Mouse (Mus musculus) left cerebral cortex, postnatal 36 days (tissue): Measurements from ENCODE around the gene Hes6. TPM values are rescaled to one million over a fixed set of nuclear protein-coding genes. Genes with fewer than 3 reads are reported as not detected.

ENCODE experiments used
- DNase-seq, 2 experiments: peaks; one replicate each; pipeline ENCODE4 v3.0.0; 2021 to 2022; ENCODE audit warnings: low spot score in 2 of 2, mixed read lengths in 1 of 2
- intact Hi-C: fragments of 180-260 bp; cut with DNase I; formaldehyde crosslinking; loops from one replicate; pipeline ENCODE4 v1.15.1; 2025
- total RNA-seq, 2 experiments: library from RNA; stranded (reverse); gene quantifications; 2 replicates each; pipeline ENCODE4 v1.2.3; 2021

Hes6 gene
- total RNA-seq, 2 experiments from 2014 or later, result 14.9 to 18.8 TPM

DNA sequence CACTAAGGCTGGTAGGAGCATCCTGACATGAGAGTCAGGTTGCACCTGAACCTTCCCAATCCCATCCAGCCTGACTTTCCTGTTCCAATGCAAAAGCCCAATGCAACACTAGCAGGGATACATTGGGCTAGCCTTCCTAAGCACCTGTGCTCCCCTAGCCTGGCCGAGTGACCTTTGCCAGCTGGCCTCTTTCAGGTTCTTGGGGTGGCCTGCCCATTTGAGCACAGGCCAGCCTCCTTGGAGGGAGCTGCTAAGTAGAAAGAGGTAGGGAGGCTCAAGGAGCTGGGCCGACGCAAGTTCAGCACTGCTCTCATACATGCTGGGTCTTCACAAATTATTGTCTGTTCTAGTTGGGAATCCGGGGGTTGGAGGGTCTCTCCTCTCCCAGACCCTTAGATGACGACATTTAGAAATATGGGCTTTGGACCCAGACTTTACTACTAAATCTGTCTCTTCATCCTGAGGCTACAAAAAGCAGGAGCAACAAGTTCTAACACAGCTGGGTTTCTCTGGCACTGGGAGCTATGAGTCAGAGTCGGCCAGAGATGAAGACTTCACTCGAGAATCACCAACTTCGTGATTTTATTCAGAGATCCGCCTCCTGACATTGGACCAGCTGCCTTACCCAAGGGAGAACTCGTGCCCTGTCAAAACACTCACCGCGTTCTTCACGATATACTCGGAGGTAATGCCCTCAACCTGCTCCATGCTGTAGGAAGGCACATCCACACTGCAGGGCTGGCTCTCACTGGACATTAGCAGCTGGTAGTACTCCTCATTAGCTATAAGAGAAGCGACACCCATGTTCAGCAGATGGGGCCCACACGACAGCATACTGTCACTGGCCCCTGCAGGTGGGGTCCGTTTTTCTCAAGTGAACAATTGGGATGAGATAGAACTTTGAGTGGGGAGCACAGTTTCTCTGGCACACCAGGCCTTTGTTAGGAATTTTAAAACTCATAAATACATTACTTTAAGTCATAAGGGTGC, 31.3 kb upstream of the Hes6 start:
- intact Hi-C loops, result no loop called here
- DNase-seq, result peak; percentile 33 to 36

- no peak for DNase-seq
- intact Hi-C loops, result no loop called here
These were observed 28.6 kb upstream of the Hes6 start for GRCm38 (mm10) chr1:91442350-91442990.

- intact Hi-C loops, result no loop called here
- no peak for DNase-seq
These were observed 28.0 kb upstream of the Hes6 start for GRCm38 (mm10) chr1:91441855-91442254.

GRCm38 (mm10) chr1:91439776-91440175, 25.9 kb upstream of the Hes6 start:
- no peak for DNase-seq
- intact Hi-C loops, result no loop called here

- no peak for DNase-seq
- intact Hi-C loops, result no loop called here
These were observed 23.7 kb upstream of the Hes6 start for GRCm38 (mm10) chr1:91437573-91437972.

DNA sequence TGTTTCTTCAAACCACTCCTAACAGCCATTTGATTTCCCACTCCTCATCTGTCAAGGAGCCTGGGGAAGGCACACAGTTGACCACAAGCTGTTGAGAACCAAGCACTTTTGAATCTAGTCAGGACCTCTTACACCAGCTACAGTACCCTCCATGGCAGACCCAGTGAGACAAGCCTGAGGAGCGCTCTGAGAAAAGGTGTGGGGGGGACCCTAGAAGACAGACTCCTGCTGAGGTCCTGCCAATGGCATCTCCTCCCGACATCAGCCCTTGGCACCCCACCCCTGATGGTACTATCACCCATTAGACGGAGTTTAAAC, 23.2 kb upstream of the Hes6 start:
- intact Hi-C loops, result no loop called here
- DNase-seq, result no peak

- intact Hi-C loops, result no loop called here
- DNase-seq, result no peak
These were observed 22.7 kb upstream of the Hes6 start for GRCm38 (mm10) chr1:91436380-91437082.

DNA sequence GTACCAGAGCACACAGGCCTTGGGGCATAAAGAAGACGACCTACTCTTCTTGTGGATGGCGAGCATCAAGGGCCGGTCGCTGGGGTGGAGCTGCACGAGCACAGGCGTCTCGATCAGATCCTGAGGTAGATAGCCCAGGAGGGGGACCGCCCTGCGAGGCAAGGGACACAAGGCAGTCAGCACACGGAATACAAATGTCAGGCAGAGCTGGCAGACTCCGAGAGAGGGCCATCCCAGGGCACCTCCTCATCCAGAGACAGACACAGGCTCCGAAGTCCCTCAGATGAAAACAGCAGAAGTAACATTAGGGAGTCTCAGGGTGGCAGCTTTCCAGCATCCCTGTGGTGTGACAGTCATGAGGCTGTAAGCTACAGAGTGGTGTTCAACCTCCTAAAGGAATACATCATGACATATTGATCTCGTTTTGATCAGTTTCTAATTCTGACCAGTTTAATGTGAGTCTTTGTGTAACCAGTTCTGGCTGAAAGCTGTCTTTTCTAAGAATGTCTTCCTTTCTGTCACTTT, 21.8 kb upstream of the Hes6 start:
- DNase-seq, result no peak
- intact Hi-C loops, result no loop called here

GRCm38 (mm10) chr1:91434905-91435304, 21.1 kb upstream of the Hes6 start:
- intact Hi-C loops, result no loop called here
- no peak for DNase-seq

GRCm38 (mm10) chr1:91430761-91431160, 16.9 kb upstream of the Hes6 start:
- intact Hi-C loops, result no loop called here
- DNase-seq, result no peak

GRCm38 (mm10) chr1:91429212-91429611, 15.4 kb upstream of the Hes6 start:
- DNase-seq, result no peak
- intact Hi-C loops, result loop anchor here (5.0 kb wide), 1 partner anchor 33 kb away; no protein-coding TSS in a partner anchor

- intact Hi-C loops, result loop anchor here (1.0 to 5.0 kb wide), 2 partner anchors 34 to 55 kb away; no protein-coding TSS in a partner anchor
- peak; percentile 61 to 73 for DNase-seq
These were observed 14.8 kb upstream of the Hes6 start for GRCm38 (mm10) chr1:91428614-91429013.

DNA sequence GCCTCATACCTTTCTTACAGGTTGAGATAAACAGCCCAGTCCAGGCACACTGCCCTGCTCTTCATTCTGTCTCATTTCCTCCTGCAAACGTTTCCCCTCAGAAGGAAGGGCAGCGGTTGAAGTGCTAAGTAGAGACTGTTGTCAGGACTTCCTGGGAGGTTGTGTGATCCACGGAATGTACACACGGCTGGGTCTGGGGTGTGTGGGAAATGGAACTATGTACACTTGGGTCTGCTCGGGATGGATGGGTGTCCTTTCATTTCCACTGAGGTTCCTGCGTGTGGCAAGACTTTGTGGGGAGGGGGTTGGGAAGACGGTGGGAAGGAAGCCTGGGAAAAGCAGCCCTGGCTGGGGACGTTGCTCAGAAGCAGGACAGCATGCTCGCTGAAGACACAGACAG, 12.6 kb upstream of the Hes6 start:
- DNase-seq, result no peak
- intact Hi-C loops, result loop anchor here (5.0 kb wide), 1 partner anchor 36 kb away; no protein-coding TSS in a partner anchor

DNA sequence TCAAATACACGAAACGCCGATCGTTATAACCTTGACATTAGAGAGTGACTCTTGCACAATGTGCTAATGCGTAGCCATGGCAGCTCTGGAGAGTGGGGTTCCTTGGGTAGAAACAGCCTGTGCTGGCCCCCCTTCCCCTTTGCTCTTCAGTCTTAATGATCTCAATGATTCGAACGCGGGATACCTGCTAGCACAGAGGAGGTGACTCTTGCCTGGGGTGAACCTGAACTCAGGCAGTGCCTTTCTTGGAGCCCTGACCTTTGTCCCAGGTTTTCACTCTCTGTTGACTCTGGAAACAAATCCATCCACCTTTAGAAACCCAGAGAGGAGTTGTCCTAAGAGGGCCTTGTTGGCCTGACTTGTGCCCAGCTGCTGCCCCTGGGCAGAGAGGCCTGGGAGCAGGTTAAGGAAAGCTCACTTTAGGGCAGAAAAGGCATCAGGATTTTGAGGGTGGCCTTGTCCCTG, 6.8 kb upstream of the Hes6 start:
- DNase-seq, result no peak
- intact Hi-C loops, result no loop called here

- no peak for DNase-seq
- intact Hi-C loops, result no loop called here
These were observed 6.2 kb upstream of the Hes6 start for GRCm38 (mm10) chr1:91419862-91420600.

- no peak for DNase-seq
- intact Hi-C loops, result no loop called here
These were observed 4.2 kb upstream of the Hes6 start for GRCm38 (mm10) chr1:91417991-91418390.

- DNase-seq, result no peak
- intact Hi-C loops, result no loop called here
These were observed 1.5 kb upstream of the Hes6 start for GRCm38 (mm10) chr1:91415311-91415710.

DNA sequence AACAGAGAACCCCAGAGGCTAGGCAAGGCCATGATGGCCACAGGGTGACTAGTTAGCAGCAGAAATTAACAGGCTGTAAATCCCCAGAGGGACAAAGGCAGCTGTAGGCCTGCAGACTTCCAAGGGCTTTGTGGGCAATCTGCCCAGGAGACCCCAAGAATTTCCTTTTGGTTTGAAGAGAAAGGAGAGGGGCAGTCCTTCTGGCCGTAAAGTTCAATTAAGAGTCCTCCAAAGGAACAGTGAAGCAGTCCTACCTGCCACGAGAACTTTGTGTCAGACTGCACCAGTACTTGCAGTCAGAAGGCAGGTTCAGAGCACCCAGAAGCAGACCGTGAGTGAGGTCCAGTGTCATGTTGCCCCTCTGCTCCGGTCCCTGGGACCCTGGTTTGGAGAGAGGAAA, 1.1 kb upstream of the Hes6 start:
- intact Hi-C loops, result no loop called here
- no peak for DNase-seq

DNA sequence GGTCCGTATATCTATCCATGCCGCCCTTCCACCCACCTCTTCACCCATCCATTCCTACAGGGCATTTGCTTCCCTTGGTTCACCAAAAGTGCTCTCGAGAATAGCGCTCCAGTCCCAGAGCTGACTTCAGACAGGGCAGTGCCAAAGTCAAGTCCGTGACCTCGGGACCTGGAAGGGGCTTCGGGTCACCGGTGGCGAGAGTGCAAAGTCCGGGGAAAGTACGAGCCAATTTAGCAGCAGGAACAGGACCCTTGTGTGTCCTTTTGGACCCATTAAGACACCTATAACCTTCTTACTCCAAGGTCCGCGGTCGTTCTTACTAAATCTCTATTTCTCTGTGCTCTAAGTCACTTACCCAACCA, 321 bp downstream of the Hes6 start:
- no peak for DNase-seq
- intact Hi-C loops, result no loop called here
